ENCODE assay signal across 9 mouse cellular contexts in the genomic region with DNA sequence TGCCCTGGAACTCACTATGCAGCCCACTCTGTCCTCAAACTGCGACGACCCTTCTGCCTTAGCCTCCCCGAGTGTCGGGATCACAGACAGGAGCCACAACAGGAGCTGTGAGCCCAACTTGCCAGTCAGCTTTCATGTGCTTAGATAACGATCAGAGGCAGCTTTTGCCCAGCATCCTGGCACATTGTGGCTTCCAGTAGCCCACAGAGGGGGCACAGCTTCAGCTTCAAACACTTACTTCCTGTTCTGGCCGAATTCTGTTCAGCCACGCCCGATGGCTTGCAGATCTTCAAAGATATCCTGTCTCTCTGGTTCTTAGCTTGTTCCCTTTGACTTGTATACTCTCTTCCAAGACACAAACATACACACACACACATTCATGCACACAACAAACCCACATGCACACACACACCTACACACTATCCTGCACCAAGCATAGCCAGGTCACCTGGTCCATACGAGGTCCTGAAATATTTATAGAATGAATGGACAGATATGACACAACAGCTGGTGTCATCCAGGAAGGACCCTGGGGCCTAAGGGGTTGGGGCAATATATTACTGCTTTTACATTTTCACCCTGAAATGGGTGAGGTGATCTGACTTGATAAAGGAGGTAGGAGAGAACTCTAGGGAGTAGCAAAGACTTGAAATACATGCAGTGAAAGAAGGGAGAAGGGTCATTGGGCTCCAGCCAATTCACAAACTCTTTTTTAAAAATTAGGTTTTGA. TPM values are rescaled to one million over a fixed set of nuclear protein-coding genes. Genes with fewer than 3 reads are reported as not detected.
DNase-seq lines count a peak whose midpoint lies in the region; ATAC-seq and TF ChIP-seq lines count a peak whose summit lies in the region.
"Had no signal": no experiment of that assay in that cellular context is flagged by ENCODE, and none has a peak within 500 bp of the region (broad histone marks: within the 10 kb centered on the region; RNA-seq: fewer than 3 reads in every experiment).

No protein-coding gene starts in this region.

- WGBS in lung, embryonic 14.5 days = 63% methylated on average over 9 of the region's 9 CpGs
- 32% methylated on average over 9 of the region's 9 CpGs for WGBS in lung, adult 2 months
- 48% methylated on average over 9 of the region's 9 CpGs for WGBS in intestine, postnatal 0 days

- H3K4me3 ChIP-seq in lung, embryonic 14.5 days (ENCODE audit: low read depth, low read length) = no peak overlapping the region
- H3K4me3 ChIP-seq in lung, adult 2 months (replicated peaks; ENCODE audit: extremely low read depth, low read depth, low read length) = no peak overlapping the region
- H3K4me3 ChIP-seq in intestine, postnatal 0 days (ENCODE audit: low read depth, low read length) = no peak overlapping the region
- H3K4me3 ChIP-seq: hindbrain, embryonic 15.5 days had no signal

- no peaks in the 10 kb centered on the region for H3K9me3 ChIP-seq in lung, embryonic 14.5 days (ENCODE audit: low read depth, low read length)
- no peaks in the 10 kb centered on the region for H3K9me3 ChIP-seq in intestine, postnatal 0 days (ENCODE audit: control insufficient read depth)
- H3K9me3 ChIP-seq: hindbrain, embryonic 15.5 days had no signal

- TF ChIP-seq CTCF in lung, embryonic 14.5 days (IDR thresholded peaks at IDR 0.05; ENCODE audit: low read depth) = no peak
- no peak for TF ChIP-seq CTCF in lung, adult 2 months (IDR thresholded peaks at IDR 0.05; ENCODE audit: insufficient read depth, low read length)
- no peak for TF ChIP-seq CTCF in intestine, postnatal 0 days (IDR thresholded peaks at IDR 0.05; ENCODE audit: low read depth)

- no peak for ATAC-seq in lung, embryonic 14.5 days (ENCODE audit: insufficient read depth)
- no peak for ATAC-seq in intestine, postnatal 0 days
- ATAC-seq in monocyte, adult 5-6 weeks (replicated peaks; ENCODE audit: insufficient number of reproducible peaks, low FRiP score, low TSS enrichment, poor library complexity, severe bottlenecking) = peak; percentile 90

- H3K4me1 ChIP-seq in lung, embryonic 14.5 days (ENCODE audit: insufficient read depth) = no peaks in the 10 kb centered on the region
- H3K4me1 ChIP-seq in lung, adult 2 months (ENCODE audit: control insufficient read depth, insufficient read depth, low read length) = peaks cover 17% of the 10 kb centered on the region
- H3K4me1 ChIP-seq in intestine, postnatal 0 days (replicated peaks; ENCODE audit: control insufficient read depth, insufficient read depth, low read length) = no peaks in the 10 kb centered on the region; the same call in 1 of the 2 replicates
- H3K4me1 ChIP-seq: hindbrain, embryonic 15.5 days had no signal

- no peak overlapping the region for H3K9ac ChIP-seq in lung, embryonic 14.5 days
- no peak overlapping the region for H3K9ac ChIP-seq in intestine, postnatal 0 days (ENCODE audit: low read depth, low read length)
- H3K9ac ChIP-seq: hindbrain, embryonic 15.5 days had no signal

- H3K4me2 ChIP-seq in lung, embryonic 14.5 days = no peak overlapping the region
- no peak overlapping the region for H3K4me2 ChIP-seq in intestine, postnatal 0 days (replicated peaks; ENCODE audit: low read depth)
- H3K4me2 ChIP-seq: hindbrain, embryonic 15.5 days had no signal

- TF ChIP-seq POLR2A in lung, adult 2 months (IDR thresholded peaks at IDR 0.05; ENCODE audit: borderline replicate concordance, extremely low read depth, low read depth, low read length) = no peak

- 0 out of 2 replicates have a peak, but pooled peaks cover 2% of the 10 kb centered on the region for H3K36me3 ChIP-seq in lung, embryonic 14.5 days (ENCODE audit: insufficient read depth)
- 0 out of 2 replicates have a peak, but pooled peaks cover 3% of the 10 kb centered on the region for H3K36me3 ChIP-seq in intestine, postnatal 0 days (ENCODE audit: control insufficient read depth, insufficient read depth)
- H3K36me3 ChIP-seq: hindbrain, embryonic 15.5 days had no signal

- DNase-seq in lung, embryonic 14.5 days = peak; percentile 18
- no peak for DNase-seq in lung, adult 2 months
- peak; percentile 73 for DNase-seq in T-cell, adult 2 months (ENCODE audit: low spot score)
- no peak for DNase-seq in cerebellum, adult 11 months
- DNase-seq in cerebellum, postnatal 25 days = no peak
- no peak for DNase-seq in c-Kit-positive CD71-positive TER-119-positive erythroid progenitor cells, embryonic 14.5 days (ENCODE audit: low spot score)

- H3K27me3 ChIP-seq in lung, embryonic 14.5 days (ENCODE audit: insufficient read depth, low read length) = no peaks in the 10 kb centered on the region
- no peaks in the 10 kb centered on the region for H3K27me3 ChIP-seq in intestine, postnatal 0 days (replicated peaks; ENCODE audit: control insufficient read depth, insufficient read depth, low read length)
- H3K27me3 ChIP-seq: hindbrain, embryonic 15.5 days had no signal

- H3K27ac ChIP-seq in lung, embryonic 14.5 days (ENCODE audit: low read depth) = no peak overlapping the region
- peak overlapping the region; percentile 3; the same call in 1 of the 2 replicates for H3K27ac ChIP-seq in intestine, postnatal 0 days (ENCODE audit: low read depth, low read length)
- H3K27ac ChIP-seq: hindbrain, embryonic 15.5 days had no signal

RNA-seq across cellular contexts. Expression of a gene that starts 6.3 kb away (rescaled TPM):
- 3.0 and 4.4 TPM in 2 replicates for polyA plus RNA-seq in lung, embryonic 14.5 days (2014; fragmentation: Nextera tagmentation; extraction: Ambion mirVana)
- polyA plus RNA-seq in lung, adult 2 months (2012; rRNA removed) = 1.9 and 2.0 TPM in 2 replicates
- polyA plus RNA-seq in intestine, postnatal 0 days (2015; fragmentation: Nextera tagmentation; extraction: Ambion mirVana) = 1.3 and 1.8 TPM in 2 replicates
- total RNA-seq in monocyte, adult 5-6 weeks (2017) = not detected in 3 replicates

RNA-seq across cellular contexts. Expression of a gene that starts 10.9 kb away (rescaled TPM):
- 1,221 and 1,238 TPM in 2 replicates for polyA plus RNA-seq in lung, embryonic 14.5 days (2014; fragmentation: Nextera tagmentation; extraction: Ambion mirVana)
- 771 and 1,159 TPM in 2 replicates for polyA plus RNA-seq in lung, adult 2 months (2012; rRNA removed)
- polyA plus RNA-seq in intestine, postnatal 0 days (2015; fragmentation: Nextera tagmentation; extraction: Ambion mirVana) = 2,493 and 2,543 TPM in 2 replicates
- 2,131 to 2,768 TPM (median 2,315 TPM) in 3 replicates for total RNA-seq in monocyte, adult 5-6 weeks (2017)

RNA-seq across cellular contexts. Expression of a gene that starts 20.9 kb away (rescaled TPM):
- 21.5 and 23.0 TPM in 2 replicates for polyA plus RNA-seq in lung, embryonic 14.5 days (2014; fragmentation: Nextera tagmentation; extraction: Ambion mirVana)
- 94.9 and 97.2 TPM in 2 replicates for polyA plus RNA-seq in lung, adult 2 months (2012; rRNA removed)
- polyA plus RNA-seq in intestine, postnatal 0 days (2015; fragmentation: Nextera tagmentation; extraction: Ambion mirVana) = 11.7 and 12.5 TPM in 2 replicates
- total RNA-seq in monocyte, adult 5-6 weeks (2017) = 135 to 345 TPM (median 157 TPM) in 3 replicates

RNA-seq across cellular contexts. Expression of a gene that starts 42.8 kb away (rescaled TPM):
- 11.0 and 14.5 TPM in 2 replicates for polyA plus RNA-seq in lung, embryonic 14.5 days (2014; fragmentation: Nextera tagmentation; extraction: Ambion mirVana)
- 13.2 and 15.1 TPM in 2 replicates for polyA plus RNA-seq in lung, adult 2 months (2012; rRNA removed)
- polyA plus RNA-seq in intestine, postnatal 0 days (2015; fragmentation: Nextera tagmentation; extraction: Ambion mirVana) = 10.0 and 10.4 TPM in 2 replicates
- total RNA-seq in monocyte, adult 5-6 weeks (2017) = 16.1 to 26.5 TPM (median 19.1 TPM) in 3 replicates

RNA-seq across cellular contexts. Expression of a gene that starts 44.3 kb away (rescaled TPM):
- 4,697 and 4,895 TPM in 2 replicates for polyA plus RNA-seq in lung, embryonic 14.5 days (2014; fragmentation: Nextera tagmentation; extraction: Ambion mirVana)
- 1,224 and 1,373 TPM in 2 replicates for polyA plus RNA-seq in lung, adult 2 months (2012; rRNA removed)
- polyA plus RNA-seq in intestine, postnatal 0 days (2015; fragmentation: Nextera tagmentation; extraction: Ambion mirVana) = 2,426 and 2,428 TPM in 2 replicates
- 2,103 to 2,260 TPM (median 2,168 TPM) in 3 replicates for total RNA-seq in monocyte, adult 5-6 weeks (2017)

Comparison
In these comparisons a context has a peak if more than half of its experiments do, and no peak if none do; other contexts are left out.
1. DNase-seq: peak in lung, embryonic 14.5 days (single experiment) and T-cell, adult 2 months (single experiment); none in lung, adult 2 months (single experiment), cerebellum, adult 11 months (single experiment), cerebellum, postnatal 25 days (0 of 2) and c-Kit-positive CD71-positive TER-119-positive erythroid progenitor cells, embryonic 14.5 days (single experiment).